Mouse (Mus musculus) liver, embryonic 16.5 days (tissue): ENCODE measurements around the gene Rnf114. TPM values are rescaled to one million over a fixed set of nuclear protein-coding genes. Genes with fewer than 3 reads are reported as not detected.

Source experiments
- ATAC-seq: fragments of 200-750 bp; cut with Nextera tagmentation; 2 replicates; pipeline ENCODE4 v1.8.0; 2017; ENCODE audit warnings: low read depth, mild to moderate bottlenecking, moderate number of reproducible peaks, moderate library complexity
- H3K27ac ChIP-seq: fragments of 300-500 bp; sonication (generic); 2 replicates; pipeline ENCODE4 v1.5.1; 2014; ENCODE audit warnings: mild to moderate bottlenecking, low read length
- H3K27me3 ChIP-seq: fragments of 300-500 bp; sonication (generic); 2 replicates; pipeline ENCODE4 v1.6.1; 2014; ENCODE audit warnings: low read depth, low read length, mixed read lengths; ENCODE audit not compliant: control insufficient read depth, insufficient read depth
- H3K36me3 ChIP-seq: fragments of 300-500 bp; sonication (generic); 2 replicates; pipeline ENCODE4 v1.6.1; 2014; ENCODE audit warnings: mild to moderate bottlenecking; ENCODE audit not compliant: control insufficient read depth, insufficient read depth
- H3K4me1 ChIP-seq: fragments of 300-500 bp; sonication (generic); 2 replicates; pipeline ENCODE4 v1.6.1; 2014; ENCODE audit warnings: low read depth, low read length, mixed read lengths; ENCODE audit not compliant: control insufficient read depth
- H3K4me2 ChIP-seq: fragments of 300-500 bp; sonication (generic); 2 replicates; pipeline ENCODE4 v1.6.1; 2014; ENCODE audit warnings: low read depth, low read length, mixed read lengths
- H3K4me3 ChIP-seq: fragments of 300-500 bp; sonication (generic); 2 replicates; pipeline ENCODE4 v1.5.1; 2014; ENCODE audit warnings: low read depth, mild to moderate bottlenecking, low read length
- H3K9ac ChIP-seq: fragments of 300-500 bp; sonication (generic); 2 replicates; pipeline ENCODE4 v1.6.1; 2014; ENCODE audit warnings: low read depth, low read length
- H3K9me3 ChIP-seq: fragments of 300-500 bp; sonication (generic); replicated peaks from 2 replicates; pipeline ENCODE4 v1.6.1; 2016; ENCODE audit warnings: low read length; ENCODE audit not compliant: control insufficient read depth
- WGBS: fragments of 180-500 bp; shearing (Covaris S2); extraction: QIAGEN DNeasy Blood & Tissue Kit; methylation state at CpG from one replicate; pipeline ENCODE4 v1.1.7; 2014; ENCODE audit not compliant: insufficient replicate concordance; 5-methylcytosine and 5-hydroxymethylcytosine counted together
- polyA plus RNA-seq: library from polyadenylated mRNA; unstranded; fragments of >200 nt; fragmentation: Nextera tagmentation; extraction: Ambion mirVana; gene quantifications from 2 replicates; pipeline ENCODE4 v1.2.1, GENCODE M21; 2015

Rnf114 gene
- polyA plus RNA-seq, 1 experiment from 2014 or later: 36.7 TPM

DNA sequence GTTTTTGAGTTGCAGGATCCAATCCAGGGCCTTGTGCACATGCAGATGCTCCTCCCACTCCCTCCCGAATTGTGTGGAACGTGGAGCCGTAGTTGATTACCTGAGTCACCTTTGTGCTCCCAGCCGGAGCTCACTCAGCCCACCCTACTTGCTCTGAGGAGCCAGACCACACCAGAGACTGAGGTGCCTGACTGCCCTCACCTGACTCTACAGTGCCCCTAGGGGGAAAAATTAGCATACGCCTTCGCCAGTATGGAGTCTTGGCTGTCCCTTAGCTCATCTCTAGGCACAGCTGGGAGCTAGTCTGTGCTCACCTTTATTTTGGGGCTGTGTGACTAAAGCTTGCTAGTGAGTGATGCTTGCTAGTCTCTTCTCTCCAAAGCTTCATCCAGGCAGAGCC, 24.0 kb upstream of the Rnf114 start:
- WGBS: 84% methylated on average over 6 of the region's 6 CpGs
- H3K27ac ChIP-seq: no peak overlapping the region
- H3K9ac ChIP-seq: no peak overlapping the region
- no peak overlapping the region for H3K4me3 ChIP-seq
- no peaks in the 10 kb centered on the region for H3K27me3 ChIP-seq
- no peaks in the 10 kb centered on the region for H3K4me1 ChIP-seq
- no peaks in the 10 kb centered on the region for H3K9me3 ChIP-seq
- no peak overlapping the region for H3K4me2 ChIP-seq
- peaks cover 40% of the 10 kb centered on the region for H3K36me3 ChIP-seq
- ATAC-seq: no peak

DNA sequence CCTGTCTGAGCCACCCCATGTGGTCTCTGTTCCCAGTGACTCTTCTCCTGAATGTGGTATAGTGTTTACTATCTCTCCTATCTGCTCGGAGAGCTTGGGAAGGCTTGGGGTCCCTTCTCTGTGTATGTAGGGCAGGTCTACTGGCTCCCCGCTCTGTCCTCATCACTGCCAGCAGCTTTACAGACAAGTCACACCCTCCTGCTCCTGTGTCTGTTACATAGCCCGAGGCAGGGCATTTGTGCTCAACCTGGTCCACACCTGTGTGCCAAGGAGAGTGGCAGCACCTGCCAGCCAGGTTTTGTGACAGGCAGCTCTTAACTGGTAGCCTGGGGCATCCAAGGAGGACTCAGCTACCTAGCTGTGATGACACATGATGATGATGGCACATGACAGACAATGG, 21.8 kb upstream of the Rnf114 start:
- Histone ChIP-seq H3K36me3 (peaks cover 51% of the 10 kb centered on the region), H3K9ac (no peak overlapping the region), H3K4me2 (no peak overlapping the region), H3K27ac (no peak overlapping the region), H3K27me3 (no peaks in the 10 kb centered on the region), H3K9me3 (no peaks in the 10 kb centered on the region), H3K4me3 (no peak overlapping the region), H3K4me1 (no peaks in the 10 kb centered on the region)
- WGBS: 91% methylated on average over 3 of the region's 3 CpGs
- ATAC-seq: no peak

- Histone ChIP-seq H3K9ac (no peak overlapping the region), H3K4me1 (peaks cover 3% of the 10 kb centered on the region), H3K9me3 (no peaks in the 10 kb centered on the region), H3K4me2 (no peak overlapping the region), H3K36me3 (peaks cover 45% of the 10 kb centered on the region), H3K27ac (no peak overlapping the region), H3K27me3 (no peaks in the 10 kb centered on the region), H3K4me3 (no peak overlapping the region)
- no peak for ATAC-seq
- 64% methylated on average over 6 of the region's 6 CpGs for WGBS
Measured at GRCm38 (mm10) chr2:167471585-167471984, 20.9 kb upstream of the Rnf114 start.

- Histone ChIP-seq H3K36me3 (peaks cover 45% of the 10 kb centered on the region), H3K9ac (no peak overlapping the region), H3K27me3 (no peaks in the 10 kb centered on the region), H3K27ac (no peak overlapping the region), H3K4me1 (peaks cover 4% of the 10 kb centered on the region), H3K4me2 (no peak overlapping the region), H3K9me3 (no peaks in the 10 kb centered on the region), H3K4me3 (no peak overlapping the region)
- WGBS: 83% methylated on average over 6 of the region's 6 CpGs
- ATAC-seq: no peak
Measured at GRCm38 (mm10) chr2:167474218-167474617, 18.2 kb upstream of the Rnf114 start.

DNA sequence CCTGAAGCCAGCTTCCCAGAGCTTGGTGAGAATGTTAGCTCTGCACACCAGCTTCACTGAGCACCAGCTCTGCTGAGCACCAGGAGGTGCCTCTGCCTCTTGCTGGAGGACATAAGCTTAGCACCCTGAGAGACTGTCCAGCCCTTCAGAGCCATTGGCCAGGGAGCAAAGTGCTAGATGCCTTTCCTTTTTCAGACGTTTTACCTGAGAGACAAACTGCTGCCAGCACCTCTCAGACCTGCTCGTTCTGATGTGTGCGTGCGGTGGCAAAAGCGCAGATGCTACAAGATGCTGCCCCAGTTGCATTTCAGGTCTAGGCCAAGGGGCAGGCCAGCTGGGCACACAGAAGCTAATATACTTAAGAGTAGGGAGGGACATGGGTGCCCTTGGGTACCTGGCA, 16.8 kb upstream of the Rnf114 start:
- Histone ChIP-seq H3K9ac (no peak overlapping the region), H3K9me3 (no peaks in the 10 kb centered on the region), H3K27me3 (no peaks in the 10 kb centered on the region), H3K4me3 (no peak overlapping the region), H3K4me1 (peaks cover 4% of the 10 kb centered on the region), H3K27ac (no peak overlapping the region), H3K36me3 (peaks cover 39% of the 10 kb centered on the region), H3K4me2 (no peak overlapping the region)
- no peak for ATAC-seq
- 75% methylated on average over 5 of the region's 5 CpGs for WGBS

DNA sequence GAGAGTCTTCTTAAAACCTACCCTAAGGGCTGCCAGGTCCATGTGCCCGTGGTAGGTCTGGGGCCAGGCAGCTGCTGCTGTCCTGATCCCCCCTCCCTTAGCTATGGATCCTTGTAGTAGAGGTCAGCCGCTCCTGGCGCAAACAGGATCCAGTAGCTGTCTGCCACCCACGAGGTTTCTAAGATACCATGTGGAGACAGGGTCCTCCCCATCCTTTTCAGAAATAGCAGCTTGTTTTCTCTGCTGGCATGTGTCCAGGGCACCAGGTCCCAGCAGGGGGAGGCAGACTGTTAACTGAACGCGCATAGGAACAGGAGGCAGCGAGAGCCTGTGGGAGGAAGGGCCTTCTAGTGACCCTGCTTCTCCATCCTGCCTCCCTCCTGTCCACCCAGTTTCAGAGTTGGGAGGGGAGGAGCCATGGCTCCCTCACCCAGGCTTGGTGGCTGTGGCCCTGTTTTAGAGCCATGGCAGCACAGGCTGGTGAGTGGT, 16.2 kb upstream of the Rnf114 start:
- H3K36me3 ChIP-seq: peaks cover 34% of the 10 kb centered on the region
- peaks cover 4% of the 10 kb centered on the region for H3K4me1 ChIP-seq
- H3K27me3 ChIP-seq: no peaks in the 10 kb centered on the region
- H3K4me3 ChIP-seq: no peak overlapping the region
- no peak overlapping the region for H3K4me2 ChIP-seq
- peak; percentile 40 for ATAC-seq
- H3K9me3 ChIP-seq: no peaks in the 10 kb centered on the region
- no peak overlapping the region for H3K27ac ChIP-seq
- no peak overlapping the region for H3K9ac ChIP-seq
- WGBS: 44% methylated on average over 7 of the region's 7 CpGs

DNA sequence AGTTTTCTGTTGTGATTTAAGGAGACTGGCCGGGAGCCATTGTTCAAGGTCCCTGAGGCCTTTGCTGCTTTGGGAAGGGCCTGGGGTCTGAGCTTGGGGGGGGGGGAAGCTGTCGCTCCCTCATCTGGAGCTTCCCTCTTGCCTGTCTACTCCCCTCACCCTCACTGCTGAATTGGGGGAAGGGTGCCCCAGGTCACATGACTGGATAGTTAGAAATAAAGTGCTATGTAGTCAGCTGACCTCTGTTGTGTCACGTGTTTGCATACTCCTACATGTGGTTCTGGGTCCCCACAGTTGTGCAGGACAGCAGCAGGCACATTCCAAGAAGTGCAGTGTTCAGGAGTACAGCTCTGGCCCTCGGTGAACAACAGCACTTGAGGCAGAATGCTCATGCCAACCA, 15.7 kb upstream of the Rnf114 start:
- no peaks in the 10 kb centered on the region for H3K27me3 ChIP-seq
- no peak overlapping the region for H3K4me3 ChIP-seq
- H3K4me2 ChIP-seq: no peak overlapping the region
- peaks cover 28% of the 10 kb centered on the region for H3K36me3 ChIP-seq
- no peak for ATAC-seq
- no peak overlapping the region for H3K27ac ChIP-seq
- H3K9ac ChIP-seq: no peak overlapping the region
- peaks cover 4% of the 10 kb centered on the region for H3K4me1 ChIP-seq
- WGBS: 47% methylated on average over 4 of the region's 4 CpGs
- no peaks in the 10 kb centered on the region for H3K9me3 ChIP-seq

- H3K9me3 ChIP-seq: no peaks in the 10 kb centered on the region
- H3K9ac ChIP-seq: no peak overlapping the region
- no peak for ATAC-seq
- H3K27me3 ChIP-seq: no peaks in the 10 kb centered on the region
- H3K27ac ChIP-seq: no peak overlapping the region
- H3K4me3 ChIP-seq: no peak overlapping the region
- 36% methylated on average over 2 of the region's 2 CpGs for WGBS
- no peak overlapping the region for H3K4me2 ChIP-seq
- peaks cover 27% of the 10 kb centered on the region for H3K36me3 ChIP-seq
- peaks cover 4% of the 10 kb centered on the region for H3K4me1 ChIP-seq
Measured at GRCm38 (mm10) chr2:167478128-167478527, 14.3 kb upstream of the Rnf114 start.

DNA sequence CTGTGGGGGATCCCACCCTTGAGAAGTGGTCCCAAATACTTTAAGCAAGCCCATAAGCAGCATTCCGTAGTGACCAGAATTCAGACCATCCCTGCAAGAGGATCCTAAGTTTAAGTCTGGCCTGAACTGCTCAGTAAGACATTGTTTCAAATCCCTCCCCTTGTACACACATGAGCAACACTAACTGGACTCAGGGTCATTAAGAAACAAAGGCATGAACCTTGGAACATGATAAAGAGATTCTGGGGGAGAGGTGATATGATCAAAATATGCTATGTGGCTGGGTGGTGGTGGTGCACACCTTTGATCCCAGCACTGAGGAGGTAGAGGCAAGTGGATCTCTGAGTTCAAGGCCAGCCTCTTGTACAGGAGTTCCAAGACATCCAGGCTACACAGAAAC, 12.9 kb upstream of the Rnf114 start:
- H3K9me3 ChIP-seq: no peaks in the 10 kb centered on the region
- H3K9ac ChIP-seq: no peak overlapping the region
- no peak overlapping the region for H3K4me3 ChIP-seq
- no peak for ATAC-seq
- H3K36me3 ChIP-seq: peaks cover 26% of the 10 kb centered on the region
- 71% methylated on average over 1 of the region's 1 CpGs for WGBS
- peaks cover 4% of the 10 kb centered on the region for H3K4me1 ChIP-seq
- H3K27me3 ChIP-seq: no peaks in the 10 kb centered on the region
- no peak overlapping the region for H3K4me2 ChIP-seq
- no peak overlapping the region for H3K27ac ChIP-seq
